Mouse (Mus musculus) retina, postnatal 7 days (tissue): ENCODE measurements around the gene Ptk6.
"Not testable (repeated sequence)": the region's sequence is repeated elsewhere in the genome, so short reads cannot be mapped to it uniquely, and the experiment has no call there.

Experiments used
- DNase-seq: peaks from one replicate; pipeline ENCODE4 v3.0.0-alpha.2; 2012; ENCODE audit warnings: low read depth, low spot score

Gene Ptk6

DNA sequence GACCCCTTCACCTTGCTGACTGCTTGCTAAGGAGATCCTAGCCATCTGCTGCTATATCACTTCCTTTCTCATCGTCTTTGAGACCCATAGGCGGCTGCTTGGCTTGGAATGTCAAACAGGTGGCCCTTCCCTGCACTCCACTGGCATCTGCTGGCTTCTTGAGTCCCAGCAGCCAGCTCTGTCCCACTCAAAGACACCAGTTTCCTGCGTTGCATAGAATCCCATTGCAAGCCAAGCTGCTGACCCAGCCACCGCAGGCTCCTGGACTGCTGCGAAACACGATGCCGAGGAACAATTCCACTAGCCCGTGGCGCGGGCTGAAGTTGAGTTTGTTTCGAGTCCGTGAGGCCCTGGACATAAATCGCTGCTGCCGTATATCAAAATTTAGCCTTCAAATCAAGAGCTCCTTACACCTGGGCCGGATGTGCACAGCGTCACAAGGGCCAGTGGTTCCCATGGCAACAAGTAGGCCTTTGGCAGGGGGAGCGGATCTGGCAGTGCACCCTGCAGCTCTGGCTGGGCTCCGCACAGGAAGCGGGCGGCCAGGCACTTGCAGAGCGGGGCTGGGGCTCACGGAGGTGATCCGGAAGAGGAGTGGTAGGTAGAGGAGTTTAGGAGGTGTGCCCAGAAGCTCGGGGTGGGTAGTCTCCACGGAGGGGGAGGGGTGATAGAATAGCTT, 17.1 kb upstream of the Ptk6 start, which contains the start of gene Fndc11:
TSS of gene Fndc11 (plus strand) at position 476 of the 679 bp plus-strand sequence.
- no peak for DNase-seq

DNA sequence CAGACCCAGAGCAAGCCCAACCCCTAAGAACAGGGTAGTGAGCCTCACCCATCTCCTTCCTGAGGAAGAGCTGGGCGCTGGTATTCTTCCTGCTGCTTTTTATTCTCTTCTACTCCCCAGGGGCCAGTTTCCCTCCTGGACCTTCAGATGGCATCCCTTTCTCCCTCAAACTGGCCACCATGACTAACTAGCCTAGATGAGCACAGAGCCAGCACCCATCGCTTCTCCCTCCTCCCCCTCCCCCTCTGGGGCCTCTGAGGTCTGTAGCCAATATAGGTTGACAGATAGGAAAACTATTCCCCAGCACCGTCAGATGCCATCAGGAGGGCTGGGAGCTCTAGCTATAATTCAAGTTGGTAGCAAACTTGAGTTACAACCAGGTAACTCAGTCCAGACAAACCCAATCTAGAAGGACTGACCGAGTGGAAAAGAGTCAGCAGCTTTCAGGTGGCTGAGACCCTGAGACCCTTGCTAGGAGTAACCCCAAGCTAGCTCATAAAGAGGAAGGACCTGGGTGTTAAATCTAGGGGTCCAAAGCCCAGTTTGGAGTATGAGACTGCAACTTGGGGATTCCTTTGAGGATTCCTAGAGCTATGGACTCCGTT, 16.4 kb upstream of the Ptk6 start:
- DNase-seq = no peak

DNA sequence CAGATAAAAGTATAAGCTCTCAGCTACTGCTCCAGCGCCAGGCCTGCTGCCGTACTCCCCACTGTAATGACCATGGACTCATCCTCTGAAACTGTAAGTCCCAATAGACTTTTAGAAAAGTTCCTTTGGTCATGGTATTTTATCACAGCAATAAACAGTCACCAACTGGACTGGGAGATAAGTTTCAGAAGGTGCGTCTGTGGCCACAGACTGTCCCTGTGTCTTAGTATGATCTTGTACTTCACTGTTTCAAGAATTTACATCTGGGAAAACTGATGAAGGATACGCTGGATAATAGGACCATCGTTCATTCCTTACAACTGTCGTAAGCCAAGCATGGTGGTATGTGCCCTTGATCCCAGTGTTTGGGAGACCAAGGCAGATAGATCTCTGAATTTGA, 13.4 kb upstream of the Ptk6 start:
- DNase-seq = no peak

DNA sequence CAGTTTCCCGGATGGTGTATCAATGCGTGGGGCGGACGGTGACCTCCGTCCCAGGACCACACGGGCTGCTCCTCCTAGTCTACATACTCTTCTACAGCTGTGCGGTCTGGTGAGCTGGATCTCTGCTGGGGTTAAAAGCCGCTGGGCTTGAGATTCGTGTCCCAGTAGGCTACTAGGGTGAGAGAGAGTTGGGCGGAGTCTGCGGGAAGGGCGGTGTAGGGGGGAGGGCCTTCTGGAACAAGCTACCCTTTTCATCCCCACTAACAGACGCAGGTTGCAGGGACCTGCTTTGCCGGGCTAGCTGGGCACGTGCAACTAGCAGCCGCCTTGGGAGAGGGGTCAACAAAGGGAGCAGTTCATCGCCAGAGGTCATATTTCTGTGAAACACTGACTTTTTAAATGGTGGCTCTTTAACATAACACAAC, 10.4 kb upstream of the Ptk6 start, which contains the start of gene Srms:
TSS of gene Srms (minus strand) at position 165 of the 425 bp plus-strand sequence.
- DNase-seq = no peak

DNA sequence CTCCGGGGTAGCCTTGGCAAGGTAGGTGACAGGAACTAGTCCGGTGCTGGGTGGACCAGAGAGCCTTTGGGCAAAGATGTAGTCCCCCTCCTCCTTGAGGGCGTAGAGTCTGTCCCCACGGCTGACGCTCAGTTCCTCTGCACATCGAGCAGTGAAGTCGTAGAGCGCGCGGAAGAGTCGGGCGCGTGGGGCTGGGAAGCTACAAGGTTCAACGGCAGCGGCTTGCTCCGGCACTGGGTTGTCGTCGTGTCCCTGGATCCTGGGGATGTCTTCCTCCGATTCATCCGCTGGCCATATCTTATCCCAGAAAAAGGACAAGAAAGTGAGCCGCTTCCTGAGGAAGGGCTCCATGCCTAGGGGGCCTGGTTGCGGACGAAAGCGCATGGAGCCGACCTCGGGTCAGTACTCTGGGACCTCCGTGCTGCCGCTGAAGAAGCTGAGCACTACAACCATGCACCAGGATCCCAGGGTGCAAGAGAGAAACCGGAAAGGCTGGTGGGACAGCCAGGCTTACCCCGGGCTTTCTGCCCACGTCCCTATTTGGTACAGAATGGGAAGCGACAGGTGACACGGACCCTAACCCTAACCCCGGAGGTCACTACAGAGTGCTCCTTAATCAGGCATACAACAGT, 9.9 kb upstream of the Ptk6 start:
- no peak for DNase-seq

DNA sequence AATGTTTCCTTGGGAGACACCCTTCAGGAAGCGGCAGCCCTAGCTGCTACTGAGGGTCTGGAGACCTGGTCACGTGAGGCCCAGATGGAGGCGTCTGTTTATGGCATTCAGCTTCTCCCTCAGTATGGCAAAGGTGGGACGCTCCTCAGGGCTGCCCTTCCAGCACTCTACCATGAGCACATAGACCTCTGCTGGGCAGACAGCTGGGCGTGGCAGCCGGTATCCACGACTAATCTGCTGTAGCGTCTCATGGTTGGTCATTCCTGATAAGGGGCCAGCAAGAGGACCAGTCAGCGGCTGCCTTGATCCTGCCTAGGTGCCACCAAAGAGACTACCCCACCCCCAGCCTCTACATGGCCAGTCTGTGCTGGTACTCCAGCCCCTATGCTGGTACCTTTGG, 3.5 kb upstream of the Ptk6 start:
- DNase-seq = no peak

DNA sequence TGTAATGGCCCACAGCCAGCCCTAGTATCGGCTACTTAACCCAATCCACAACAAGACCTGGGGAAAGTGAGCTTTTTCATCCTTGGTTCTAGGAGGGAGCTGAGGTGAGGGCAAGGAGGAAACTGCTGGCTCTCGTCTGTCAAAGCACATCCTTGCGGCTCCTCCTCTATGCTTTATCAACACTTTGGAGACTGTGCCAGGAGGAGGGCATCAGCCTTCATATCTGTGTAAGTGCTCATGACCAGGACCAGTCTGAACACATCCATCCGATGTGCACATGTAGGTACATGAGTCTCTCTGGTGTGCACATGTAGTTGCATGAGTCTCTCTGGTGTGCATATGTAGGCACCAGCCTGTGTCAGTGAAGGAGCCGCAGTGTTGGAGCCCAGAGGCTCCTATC, 3.1 kb upstream of the Ptk6 start:
- no peak for DNase-seq

DNA sequence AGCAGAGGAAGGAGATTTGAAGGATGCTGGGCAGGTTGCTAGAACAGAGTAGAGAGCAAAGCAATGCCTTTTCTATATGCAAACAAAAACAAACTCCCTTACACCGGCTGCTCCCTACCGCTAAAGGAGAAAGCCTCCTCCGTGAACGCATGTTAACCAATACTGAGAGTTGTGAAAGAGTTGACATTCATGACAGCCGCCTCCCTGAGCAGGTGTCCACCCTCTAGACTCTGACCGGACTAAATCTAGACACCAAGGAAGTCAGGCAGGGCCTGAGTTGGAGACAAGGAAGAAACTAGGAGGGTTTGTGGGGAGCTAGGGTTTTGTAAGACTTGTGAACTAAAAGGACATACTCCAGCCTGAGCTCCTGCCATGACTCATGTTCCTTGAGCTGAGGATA, 297 bp upstream of the Ptk6 start:
- DNase-seq = no peak

DNA sequence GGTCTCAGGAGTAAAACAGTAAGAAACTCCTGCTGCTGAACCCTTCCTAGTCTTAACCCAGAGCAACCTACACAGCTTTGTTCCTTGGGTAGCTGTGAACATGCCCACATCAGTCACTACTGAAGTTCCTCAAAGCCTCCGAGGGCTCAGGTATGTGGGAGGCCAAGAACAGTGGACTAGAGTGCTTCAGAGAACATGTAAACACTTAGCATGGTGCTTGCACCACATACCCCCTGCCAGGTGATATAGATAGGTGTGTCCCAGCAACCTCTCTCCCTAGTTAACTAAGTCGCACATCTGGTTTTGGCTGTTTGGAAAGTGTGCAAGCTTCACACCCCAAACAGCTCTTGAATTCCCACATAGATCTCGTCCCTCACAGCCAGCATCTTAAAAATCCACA, 983 bp downstream of the Ptk6 start:
- DNase-seq = no peak

DNA sequence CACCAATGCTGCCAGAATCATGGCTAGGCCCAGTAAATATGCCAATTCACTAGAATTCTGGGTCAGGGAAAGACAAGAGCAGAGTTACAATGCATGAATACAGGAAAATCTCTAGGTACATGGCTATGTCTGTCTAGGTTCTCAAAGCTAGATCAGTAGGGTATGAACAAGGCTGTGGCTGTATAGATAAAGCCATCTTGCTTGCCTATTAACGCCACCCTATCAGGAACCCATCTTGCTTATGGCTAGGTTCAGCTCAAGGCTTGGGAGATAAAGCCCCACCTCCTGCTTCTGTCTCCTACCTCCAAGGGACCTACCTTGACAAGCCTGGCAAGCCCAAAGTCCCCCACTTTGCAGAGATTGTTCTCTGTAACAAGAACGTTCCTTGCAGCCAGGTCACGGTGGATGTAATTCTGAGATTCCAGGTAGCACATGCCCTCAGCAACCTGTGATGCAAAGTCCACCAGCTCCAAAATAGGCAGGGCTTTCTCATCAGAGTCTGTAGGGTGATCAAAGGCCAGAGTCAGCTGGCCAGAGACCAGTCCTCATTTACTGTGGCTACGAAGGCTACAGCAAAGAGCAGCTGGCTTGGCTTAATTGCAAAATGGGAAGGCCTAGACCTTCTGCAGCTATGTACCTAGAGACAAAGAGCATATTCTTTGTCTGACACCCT, 5.8 kb downstream of the Ptk6 start:
- DNase-seq = no peak

DNA sequence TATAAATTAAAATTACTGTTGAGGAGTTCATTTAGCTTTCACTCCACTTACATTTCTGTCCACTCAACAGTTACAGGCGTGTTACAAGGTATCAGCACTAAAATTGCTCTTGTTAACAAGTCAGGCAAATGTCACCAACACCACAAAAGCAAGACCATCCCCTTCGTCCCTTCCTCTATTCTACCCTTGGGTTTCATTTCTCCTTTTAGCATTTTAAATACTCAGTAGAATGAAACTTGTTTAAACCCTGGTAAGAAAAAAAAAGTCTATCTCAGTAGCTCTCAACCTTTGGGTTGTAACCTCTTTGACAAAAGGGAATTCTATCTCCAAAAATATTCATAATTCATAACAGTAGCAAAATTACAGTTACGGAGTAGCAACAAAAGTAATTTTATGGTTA, 9.5 kb downstream of the Ptk6 start:
- DNase-seq = no peak

DNA sequence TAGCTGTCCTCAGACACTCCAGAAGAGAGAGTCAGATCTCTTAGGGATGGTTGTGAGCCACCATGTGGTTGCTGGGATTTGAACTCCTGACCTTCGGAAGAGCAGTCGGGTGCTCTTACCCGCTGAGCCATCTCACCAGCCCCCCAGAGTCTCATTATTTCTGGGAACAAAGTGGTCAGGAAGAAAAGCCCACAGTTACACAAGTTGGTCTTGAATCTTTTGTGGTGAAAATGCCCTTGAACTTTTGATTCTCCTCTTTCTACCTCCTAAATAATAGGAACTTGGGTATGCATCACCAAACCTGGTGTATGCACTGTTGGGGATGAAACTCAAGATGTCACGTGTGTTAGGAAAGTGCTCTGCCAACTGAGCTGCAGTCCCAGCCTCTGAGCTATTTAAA, 10.7 kb downstream of the Ptk6 start:
- no peak for DNase-seq

DNA sequence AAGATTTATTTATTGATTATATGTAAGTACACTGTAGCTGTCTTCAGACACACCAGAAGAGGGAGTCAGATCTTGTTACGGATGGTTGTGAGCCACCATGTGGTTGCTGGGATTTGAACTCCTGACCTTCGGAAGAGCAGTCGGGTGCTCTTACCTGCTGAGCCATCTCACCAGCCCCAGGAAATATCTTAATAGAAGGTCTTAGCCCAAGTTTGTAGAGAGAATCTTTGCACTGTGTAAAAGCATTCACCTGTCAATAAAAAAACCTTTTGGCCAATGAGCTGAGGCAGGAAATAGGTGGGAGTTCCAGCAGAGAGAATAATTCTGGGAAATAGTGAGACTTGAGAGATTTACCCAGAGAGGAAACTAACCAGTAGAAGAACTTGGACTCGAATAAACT, 11.2 kb downstream of the Ptk6 start:
- not testable (repeated sequence) for DNase-seq

DNA sequence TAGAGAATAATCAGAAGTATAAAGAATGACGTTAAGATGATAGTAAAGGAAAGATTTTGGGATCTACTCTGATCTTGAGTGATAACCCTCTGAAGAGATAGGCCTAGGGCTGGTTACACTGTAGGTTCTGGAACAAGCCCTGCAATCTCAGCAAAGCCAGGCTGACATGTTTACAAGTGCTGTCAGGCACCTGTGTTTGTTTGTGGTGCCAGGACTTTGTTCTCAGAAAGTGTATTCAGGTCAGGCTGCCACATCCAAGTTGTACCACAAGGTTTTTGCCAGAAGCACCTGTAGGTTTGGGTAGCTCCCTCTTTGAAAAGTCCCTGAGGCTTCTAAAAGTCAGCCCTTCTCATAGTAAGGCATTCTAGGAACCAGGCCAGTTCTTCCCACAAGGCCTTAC, 13.3 kb downstream of the Ptk6 start:
- no peak for DNase-seq

DNA sequence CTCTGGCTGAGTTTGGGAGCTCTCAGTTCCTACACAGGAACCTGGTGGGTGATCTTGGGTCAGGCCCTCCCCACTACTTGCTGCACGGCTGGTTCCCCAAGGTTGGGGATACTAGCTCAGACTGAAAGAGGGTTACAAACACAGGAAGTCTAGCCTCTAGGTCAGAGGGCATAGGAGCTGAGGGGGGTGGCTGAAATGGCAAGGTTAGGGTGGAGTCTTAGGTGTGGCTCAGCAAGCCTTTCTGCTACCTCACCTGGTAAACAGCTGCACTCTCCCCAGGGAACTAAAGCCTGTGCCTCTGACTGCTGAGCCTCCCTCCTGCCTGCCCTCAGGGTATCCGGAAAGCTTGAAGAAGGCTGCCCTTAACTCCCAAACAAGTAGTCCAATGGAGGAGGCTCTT, 13.9 kb downstream of the Ptk6 start:
- no peak for DNase-seq

DNA sequence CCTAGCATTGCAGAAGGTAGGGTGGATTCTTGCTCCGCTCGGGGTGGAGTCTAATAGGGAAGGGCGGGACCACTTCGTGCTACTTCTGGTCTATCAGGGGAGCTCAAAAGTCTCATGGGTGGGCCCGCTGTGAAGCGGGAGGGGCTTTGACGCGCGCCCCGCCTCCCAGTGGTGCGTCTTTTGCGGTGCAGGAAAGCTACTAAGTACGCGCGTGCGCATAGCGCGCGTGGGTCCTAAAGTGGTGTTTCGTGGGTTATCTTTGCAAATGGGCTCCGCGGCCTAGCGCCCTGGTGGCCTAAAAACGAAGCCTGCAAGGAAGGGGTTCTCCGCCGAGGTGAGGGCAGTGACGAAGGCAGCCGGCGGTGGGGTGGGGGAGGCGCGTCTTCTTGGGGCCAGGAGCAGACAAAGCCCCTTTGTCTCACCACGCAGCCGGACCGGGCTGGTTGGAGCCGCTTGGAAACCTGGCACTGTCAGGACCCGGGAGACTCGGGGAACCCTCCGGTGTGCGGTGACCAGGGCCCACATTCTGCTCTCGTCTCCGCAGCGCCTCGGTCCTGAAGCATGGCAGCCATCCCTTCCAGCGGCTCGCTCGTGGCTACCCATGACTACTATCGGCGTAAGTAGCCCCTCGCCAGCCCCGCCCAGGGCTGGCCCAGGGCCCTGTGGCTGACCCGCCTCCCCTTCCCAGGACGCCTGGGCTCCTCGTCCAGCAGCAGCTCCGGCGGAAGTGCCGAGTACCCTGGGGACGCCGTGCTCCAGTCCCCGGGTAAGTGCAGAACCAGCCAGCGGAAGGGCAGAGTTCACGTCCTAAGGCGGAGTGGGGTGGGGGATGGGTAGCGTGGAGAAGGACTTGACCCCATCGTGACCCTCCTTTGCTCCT, 15.2 kb downstream of the Ptk6 start, which contains the start of gene Ppdpf:
TSS of gene Ppdpf (plus strand) at position 127 of the 880 bp plus-strand sequence.
- DNase-seq = peak; percentile 68

DNA sequence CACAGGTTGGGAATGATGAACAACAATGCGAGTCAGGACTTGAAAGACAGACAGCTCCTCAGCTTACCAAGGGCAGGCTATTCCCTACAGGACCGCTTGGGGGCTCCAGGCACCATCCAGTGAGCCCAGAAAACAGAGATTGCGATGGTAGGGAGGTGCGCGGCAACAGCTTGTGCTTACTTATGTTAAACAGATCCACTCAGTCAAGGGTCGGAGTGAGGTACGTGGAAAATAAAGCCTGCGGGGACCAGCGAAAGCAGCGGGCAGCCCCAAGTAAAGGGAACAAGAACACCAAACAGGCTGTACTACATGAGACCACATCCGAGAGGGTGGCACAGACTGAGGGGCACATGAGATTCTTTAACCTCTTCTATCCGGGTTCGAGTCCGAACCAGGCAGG, 16.0 kb downstream of the Ptk6 start:
- DNase-seq = peak; percentile 73

DNA sequence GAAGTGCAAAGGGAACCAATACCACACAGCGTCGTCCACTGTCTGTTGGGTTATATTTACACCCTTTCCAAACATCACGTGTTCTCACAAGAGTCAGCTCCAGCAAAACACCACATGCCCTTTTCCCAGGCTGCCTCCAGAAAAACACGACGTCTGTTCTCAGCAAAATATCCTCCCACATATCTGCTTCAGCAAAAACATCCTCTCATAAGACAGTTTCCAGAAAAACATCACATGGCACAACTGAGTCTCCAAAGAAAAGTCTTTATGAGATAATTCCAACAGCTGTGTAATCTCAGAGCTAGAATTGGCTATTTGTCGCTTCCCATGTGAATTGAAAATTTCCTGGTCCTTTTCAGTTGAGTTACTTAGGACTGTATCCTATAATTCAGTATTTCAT, 21.7 kb downstream of the Ptk6 start:
- no peak for DNase-seq

DNA sequence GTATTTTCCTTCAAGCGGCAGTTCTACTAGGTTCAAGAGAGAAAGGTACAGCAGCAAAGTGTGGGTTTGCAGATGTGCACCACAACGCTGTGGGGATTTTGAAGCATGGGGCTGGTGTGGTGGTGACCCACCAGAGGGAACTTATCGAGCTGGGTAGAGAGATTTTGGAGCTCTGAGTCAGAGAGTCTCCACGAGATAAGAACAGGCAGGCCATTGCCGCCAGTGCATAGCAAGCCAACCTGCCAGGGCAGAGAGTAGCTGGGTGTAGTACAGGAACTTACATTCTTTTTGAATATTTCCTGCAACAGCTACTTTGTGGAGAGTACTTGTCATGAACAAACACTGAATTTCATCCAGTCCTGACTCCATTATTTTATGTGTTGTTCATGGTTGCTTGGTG, 24.1 kb downstream of the Ptk6 start:
- DNase-seq = no peak

DNA sequence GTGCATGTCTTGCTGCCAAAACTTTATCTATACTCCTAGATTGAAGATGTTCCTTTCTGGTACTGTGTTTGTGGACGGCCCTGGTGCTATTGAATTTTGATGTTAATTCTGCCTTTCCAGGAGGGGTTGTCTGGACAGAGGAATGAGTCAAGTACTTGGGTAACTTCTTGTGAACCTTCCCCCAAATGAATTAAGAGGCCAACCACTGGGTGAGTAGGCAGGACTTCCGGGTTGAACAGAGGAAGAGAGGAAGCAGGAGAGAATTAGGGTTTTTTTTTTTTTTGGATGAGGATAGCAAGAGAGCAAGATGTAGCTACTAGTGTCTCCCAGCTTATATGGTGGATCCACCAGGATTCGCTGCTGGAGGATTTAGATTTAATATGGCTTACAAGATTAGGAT, 24.6 kb downstream of the Ptk6 start:
- DNase-seq = no peak

DNA sequence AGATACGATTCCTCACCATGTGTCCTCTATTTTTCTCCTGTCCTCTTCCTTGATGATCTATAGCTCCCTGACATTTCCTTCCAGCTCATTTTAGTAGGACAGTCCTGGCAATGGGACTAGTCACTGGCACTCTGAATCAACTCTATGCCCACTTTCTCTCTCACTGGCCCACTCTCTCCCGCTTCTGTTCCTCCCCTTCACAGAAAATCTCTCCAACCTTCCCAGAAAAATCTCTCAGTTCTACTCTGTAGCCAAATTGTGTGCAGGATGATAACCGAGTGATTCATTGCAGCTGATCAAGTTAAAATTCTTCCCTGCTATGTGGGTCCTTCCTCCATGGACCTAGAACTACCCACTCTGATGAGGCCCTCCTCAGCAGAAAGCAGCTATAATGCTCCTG, 27.9 kb downstream of the Ptk6 start:
- DNase-seq = no peak
